Mouse (Mus musculus) testis, adult 2 months (tissue): Measurements from ENCODE around the gene Nrip1.

Experiments
- CTCF ChIP-seq: fragments of 200-500 bp; IDR thresholded peaks from 2 replicates; pipeline ENCODE4 v1.5.1; 2012; ENCODE audit warnings: low read depth, mild to moderate bottlenecking, inconsistent platforms, low read length, moderate library complexity; ENCODE audit not compliant: control insufficient read depth, insufficient read depth, insufficient replicate concordance
- POLR2A ChIP-seq: fragments of 200-500 bp; IDR thresholded peaks from 2 replicates; pipeline ENCODE4 v1.6.1; 2012; ENCODE audit warnings: low read depth, mild to moderate bottlenecking, inconsistent platforms, low read length, moderate library complexity; ENCODE audit not compliant: control insufficient read depth

DNA sequence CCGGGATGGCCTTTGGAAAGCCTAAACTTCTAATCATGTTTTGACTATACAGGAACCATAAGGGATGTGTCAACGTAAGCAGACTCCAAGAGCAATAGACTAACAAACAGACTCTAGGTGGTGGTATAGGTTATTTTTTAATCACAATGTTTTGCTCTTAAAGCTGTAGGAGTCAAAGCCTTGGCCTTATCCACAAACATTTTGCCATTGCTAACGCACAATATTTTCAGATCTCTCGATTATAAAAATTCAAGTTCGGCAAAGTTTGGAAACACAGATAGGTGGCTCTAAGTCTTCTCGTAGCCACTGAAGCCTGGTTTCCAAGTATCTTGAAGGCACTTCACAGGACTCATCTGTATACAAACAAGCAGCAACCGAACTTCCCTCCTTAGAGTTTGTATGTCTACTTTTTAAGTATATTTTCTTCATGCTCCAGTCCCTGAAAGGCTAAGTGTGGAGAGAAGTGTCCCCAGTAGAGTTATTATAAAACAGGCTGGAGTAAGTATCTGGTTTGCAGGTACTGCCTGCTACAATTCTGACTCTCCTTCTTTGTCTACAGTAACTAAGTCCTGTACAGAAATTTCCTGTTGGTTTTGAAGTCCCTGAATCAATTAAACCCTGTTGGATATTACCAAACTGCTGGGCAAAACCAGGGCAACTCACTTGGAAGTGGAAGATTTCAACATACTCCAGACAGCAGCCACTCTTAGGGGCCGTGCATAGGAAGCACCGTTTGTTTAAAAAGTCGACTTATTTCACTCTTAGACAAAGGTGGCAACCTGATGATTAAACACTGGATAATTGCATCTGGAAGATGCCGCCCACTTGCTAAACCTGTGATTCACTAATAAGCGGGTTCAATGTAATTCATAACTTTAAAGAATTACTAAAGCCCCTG, 2.7 kb downstream of the Nrip1 start:
- no peak for TF ChIP-seq CTCF
- no peak for TF ChIP-seq POLR2A
